Mouse (Mus musculus): ENCODE measurements around the gene Slc38a9.

The Slc38a9 gene

GRCm38 (mm10) chr13:112770528-112771328 is 110.2 kb downstream of the Slc38a9 start:
- no peak for DNase-seq (ENCODE audit: low read depth, low spot score)

GRCm38 (mm10) chr13:112771447-112772208 is 111.1 kb downstream of the Slc38a9 start:
- DNase-seq (ENCODE audit: low read depth, low spot score), result no peak

GRCm38 (mm10) chr13:112772252-112772651 is 111.7 kb downstream of the Slc38a9 start:
- no peak for DNase-seq (ENCODE audit: low read depth, low spot score)

GRCm38 (mm10) chr13:112772861-112773260 is 112.3 kb downstream of the Slc38a9 start:
- no peak for DNase-seq (ENCODE audit: low read depth, low spot score)

GRCm38 (mm10) chr13:112773991-112774675 is 113.6 kb downstream of the Slc38a9 start:
- no peak for DNase-seq (ENCODE audit: low read depth, low spot score)

GRCm38 (mm10) chr13:112775856-112776255 is 115.3 kb downstream of the Slc38a9 start:
- no peak for DNase-seq (ENCODE audit: low read depth, low spot score)

- DNase-seq (ENCODE audit: low read depth, low spot score), result no peak
Measured at GRCm38 (mm10) chr13:112778407-112778806, 117.9 kb downstream of the Slc38a9 start.

GRCm38 (mm10) chr13:112785305-112785704 is 124.8 kb downstream of the Slc38a9 start:
- DNase-seq (ENCODE audit: low read depth, low spot score), result no peak

GRCm38 (mm10) chr13:112786142-112786541 is 125.6 kb downstream of the Slc38a9 start:
- no peak for DNase-seq (ENCODE audit: low read depth, low spot score)

GRCm38 (mm10) chr13:112786942-112787533 is 126.5 kb downstream of the Slc38a9 start:
- DNase-seq (ENCODE audit: low read depth, low spot score), result no peak
